Mouse (Mus musculus): ENCODE measurements around the gene Rpl19. TPM values are rescaled to one million over a fixed set of nuclear protein-coding genes. Genes with fewer than 3 reads are reported as not detected.

Gene Rpl19
- polyA plus RNA-seq, 1 experiment from 2014 or later, result 1,244 TPM

GRCm38 (mm10) chr11:98034840-98035239 is 8.3 kb downstream of the Rpl19 start:
- Histone ChIP-seq H3K9ac (ENCODE audit: low read length) (no peak overlapping the region), H3K27ac (replicated peaks; ENCODE audit: low read depth, low read length) (no peak overlapping the region), H3K4me1 (ENCODE audit: control insufficient read depth, insufficient read depth, low read length) (peaks cover 6% of the 10 kb centered on the region), H3K36me3 (ENCODE audit: control insufficient read depth, insufficient read depth, low read length) (peaks cover 6% of the 10 kb centered on the region), H3K9me3 (ENCODE audit: control insufficient read depth, low read length) (no peaks in the 10 kb centered on the region), H3K4me2 (ENCODE audit: low read depth, severe bottlenecking) (no peak overlapping the region), H3K27me3 (ENCODE audit: control insufficient read depth, insufficient read depth, low read length) (peaks cover 16% of the 10 kb centered on the region), H3K4me3 (ENCODE audit: low read depth, low read length) (no peak overlapping the region)
- WGBS, result 46% methylated on average over 4 of the region's 4 CpGs
- ATAC-seq (ENCODE audit: insufficient number of reproducible peaks, low FRiP score, low TSS enrichment, low read depth) (no peak), DNase-seq (ENCODE audit: low spot score) (peak; percentile 44)

GRCm38 (mm10) chr11:98035977-98036377 is 9.5 kb downstream of the Rpl19 start:
- WGBS, result under 1% methylated on average over 27 of the region's 27 CpGs
- Histone ChIP-seq H3K27me3 (ENCODE audit: control insufficient read depth, insufficient read depth, low read length) (peaks cover 16% of the 10 kb centered on the region), H3K36me3 (ENCODE audit: control insufficient read depth, insufficient read depth, low read length) (no peaks in the 10 kb centered on the region), H3K4me2 (ENCODE audit: low read depth, severe bottlenecking) (peak overlapping the region; percentile 70), H3K27ac (replicated peaks; ENCODE audit: low read depth, low read length) (no peak overlapping the region), H3K4me3 (ENCODE audit: low read depth, low read length) (peak overlapping the region; percentile 24), H3K4me1 (ENCODE audit: control insufficient read depth, insufficient read depth, low read length) (peaks cover 6% of the 10 kb centered on the region), H3K9me3 (ENCODE audit: control insufficient read depth, low read length) (no peaks in the 10 kb centered on the region), H3K9ac (ENCODE audit: low read length) (peak overlapping the region; percentile 43; the same call in 1 of the 2 replicates)
- DNase-seq (ENCODE audit: low spot score), result peak; percentile 58
- ATAC-seq (ENCODE audit: insufficient number of reproducible peaks, low FRiP score, low TSS enrichment, low read depth), result peak; percentile 36

GRCm38 (mm10) chr11:98037871-98038270 is 11.4 kb downstream of the Rpl19 start:
- H3K4me1 ChIP-seq (ENCODE audit: control insufficient read depth, insufficient read depth, low read length), result peaks cover 6% of the 10 kb centered on the region
- H3K36me3 ChIP-seq (ENCODE audit: control insufficient read depth, insufficient read depth, low read length), result no peaks in the 10 kb centered on the region
- peaks cover 16% of the 10 kb centered on the region for H3K27me3 ChIP-seq (ENCODE audit: control insufficient read depth, insufficient read depth, low read length)
- no peak overlapping the region for H3K4me2 ChIP-seq (ENCODE audit: low read depth, severe bottlenecking)
- no peak overlapping the region for H3K27ac ChIP-seq (replicated peaks; ENCODE audit: low read depth, low read length)
- H3K9me3 ChIP-seq (ENCODE audit: control insufficient read depth, low read length), result no peaks in the 10 kb centered on the region
- no peak for DNase-seq (ENCODE audit: low spot score)
- no peak for ATAC-seq (ENCODE audit: insufficient number of reproducible peaks, low FRiP score, low TSS enrichment, low read depth)
- H3K4me3 ChIP-seq (ENCODE audit: low read depth, low read length), result no peak overlapping the region
- 63% methylated on average over 14 of the region's 14 CpGs for WGBS
- no peak overlapping the region for H3K9ac ChIP-seq (ENCODE audit: low read length)

- Histone ChIP-seq H3K4me2 (ENCODE audit: low read depth, severe bottlenecking) (no peak overlapping the region), H3K9me3 (ENCODE audit: control insufficient read depth, low read length) (no peaks in the 10 kb centered on the region), H3K27me3 (ENCODE audit: control insufficient read depth, insufficient read depth, low read length) (peaks cover 13% of the 10 kb centered on the region), H3K27ac (replicated peaks; ENCODE audit: low read depth, low read length) (no peak overlapping the region), H3K4me1 (ENCODE audit: control insufficient read depth, insufficient read depth, low read length) (no peaks in the 10 kb centered on the region; the same call in none of the 2 replicates), H3K4me3 (ENCODE audit: low read depth, low read length) (no peak overlapping the region), H3K36me3 (ENCODE audit: control insufficient read depth, insufficient read depth, low read length) (no peaks in the 10 kb centered on the region), H3K9ac (ENCODE audit: low read length) (no peak overlapping the region)
- ATAC-seq (ENCODE audit: insufficient number of reproducible peaks, low FRiP score, low TSS enrichment, low read depth) (no peak), DNase-seq (ENCODE audit: low spot score) (no peak)
- 63% methylated on average over 8 of the region's 8 CpGs for WGBS
Observed at GRCm38 (mm10) chr11:98040975-98041374, 14.5 kb downstream of the Rpl19 start.

- Histone ChIP-seq H3K9me3 (ENCODE audit: control insufficient read depth, low read length) (no peaks in the 10 kb centered on the region), H3K4me1 (ENCODE audit: control insufficient read depth, insufficient read depth, low read length) (no peaks in the 10 kb centered on the region), H3K4me2 (ENCODE audit: low read depth, severe bottlenecking) (no peak overlapping the region), H3K36me3 (ENCODE audit: control insufficient read depth, insufficient read depth, low read length) (no peaks in the 10 kb centered on the region), H3K27ac (replicated peaks; ENCODE audit: low read depth, low read length) (no peak overlapping the region), H3K27me3 (ENCODE audit: control insufficient read depth, insufficient read depth, low read length) (peaks cover 1% of the 10 kb centered on the region; the same call in 1 of the 2 replicates), H3K9ac (ENCODE audit: low read length) (no peak overlapping the region), H3K4me3 (ENCODE audit: low read depth, low read length) (no peak overlapping the region)
- 85% methylated on average over 6 of the region's 6 CpGs for WGBS
- ATAC-seq (ENCODE audit: insufficient number of reproducible peaks, low FRiP score, low TSS enrichment, low read depth) (no peak), DNase-seq (ENCODE audit: low spot score) (no peak)
Observed at GRCm38 (mm10) chr11:98042741-98043140, 16.2 kb downstream of the Rpl19 start.

GRCm38 (mm10) chr11:98044074-98044473 is 17.6 kb downstream of the Rpl19 start:
- H3K4me3 ChIP-seq (ENCODE audit: low read depth, low read length), result no peak overlapping the region
- 75% methylated on average over 5 of the region's 5 CpGs for WGBS
- H3K27ac ChIP-seq (replicated peaks; ENCODE audit: low read depth, low read length), result no peak overlapping the region
- H3K27me3 ChIP-seq (ENCODE audit: control insufficient read depth, insufficient read depth, low read length), result no peaks in the 10 kb centered on the region
- H3K4me1 ChIP-seq (ENCODE audit: control insufficient read depth, insufficient read depth, low read length), result no peaks in the 10 kb centered on the region
- H3K9ac ChIP-seq (ENCODE audit: low read length), result no peak overlapping the region
- ATAC-seq (ENCODE audit: insufficient number of reproducible peaks, low FRiP score, low TSS enrichment, low read depth) (no peak), DNase-seq (ENCODE audit: low spot score) (no peak)
- no peak overlapping the region for H3K4me2 ChIP-seq (ENCODE audit: low read depth, severe bottlenecking)
- H3K9me3 ChIP-seq (ENCODE audit: control insufficient read depth, low read length), result no peaks in the 10 kb centered on the region
- no peaks in the 10 kb centered on the region for H3K36me3 ChIP-seq (ENCODE audit: control insufficient read depth, insufficient read depth, low read length)

- no peak for DNase-seq (ENCODE audit: low spot score)
- 71% methylated on average over 4 of the region's 4 CpGs for WGBS
- Histone ChIP-seq H3K4me3 (ENCODE audit: low read depth, low read length) (no peak overlapping the region), H3K9ac (ENCODE audit: low read length) (no peak overlapping the region), H3K4me1 (ENCODE audit: control insufficient read depth, insufficient read depth, low read length) (no peaks in the 10 kb centered on the region), H3K4me2 (ENCODE audit: low read depth, severe bottlenecking) (no peak overlapping the region), H3K27ac (replicated peaks; ENCODE audit: low read depth, low read length) (no peak overlapping the region), H3K27me3 (ENCODE audit: control insufficient read depth, insufficient read depth, low read length) (peaks cover 6% of the 10 kb centered on the region), H3K36me3 (ENCODE audit: control insufficient read depth, insufficient read depth, low read length) (no peaks in the 10 kb centered on the region), H3K9me3 (ENCODE audit: control insufficient read depth, low read length) (no peaks in the 10 kb centered on the region)
- ATAC-seq (ENCODE audit: insufficient number of reproducible peaks, low FRiP score, low TSS enrichment, low read depth), result no peak
Observed at GRCm38 (mm10) chr11:98045596-98045995, 19.1 kb downstream of the Rpl19 start.

GRCm38 (mm10) chr11:98046466-98046865 is 20.0 kb downstream of the Rpl19 start:
- ATAC-seq (ENCODE audit: insufficient number of reproducible peaks, low FRiP score, low TSS enrichment, low read depth) (no peak), DNase-seq (ENCODE audit: low spot score) (no peak)
- H3K4me3 ChIP-seq (ENCODE audit: low read depth, low read length), result no peak overlapping the region
- no peak overlapping the region for H3K9ac ChIP-seq (ENCODE audit: low read length)
- H3K4me2 ChIP-seq (ENCODE audit: low read depth, severe bottlenecking), result no peak overlapping the region
- H3K27ac ChIP-seq (replicated peaks; ENCODE audit: low read depth, low read length), result no peak overlapping the region
- H3K36me3 ChIP-seq (ENCODE audit: control insufficient read depth, insufficient read depth, low read length), result no peaks in the 10 kb centered on the region
- peaks cover 15% of the 10 kb centered on the region for H3K27me3 ChIP-seq (ENCODE audit: control insufficient read depth, insufficient read depth, low read length)
- H3K9me3 ChIP-seq (ENCODE audit: control insufficient read depth, low read length), result no peaks in the 10 kb centered on the region
- WGBS, result 73% methylated on average over 1 of the region's 1 CpGs
- no peaks in the 10 kb centered on the region for H3K4me1 ChIP-seq (ENCODE audit: control insufficient read depth, insufficient read depth, low read length)

GRCm38 (mm10) chr11:98047745-98048144 is 21.2 kb downstream of the Rpl19 start:
- DNase-seq (ENCODE audit: low spot score) (no peak), ATAC-seq (ENCODE audit: insufficient number of reproducible peaks, low FRiP score, low TSS enrichment, low read depth) (no peak)
- 86% methylated on average over 4 of the region's 4 CpGs for WGBS
- H3K9ac ChIP-seq (ENCODE audit: low read length), result no peak overlapping the region
- no peak overlapping the region for H3K4me2 ChIP-seq (ENCODE audit: low read depth, severe bottlenecking)
- no peaks in the 10 kb centered on the region for H3K36me3 ChIP-seq (ENCODE audit: control insufficient read depth, insufficient read depth, low read length)
- peaks cover 28% of the 10 kb centered on the region for H3K27me3 ChIP-seq (ENCODE audit: control insufficient read depth, insufficient read depth, low read length)
- H3K27ac ChIP-seq (replicated peaks; ENCODE audit: low read depth, low read length), result no peak overlapping the region
- no peaks in the 10 kb centered on the region for H3K9me3 ChIP-seq (ENCODE audit: control insufficient read depth, low read length)
- no peak overlapping the region for H3K4me3 ChIP-seq (ENCODE audit: low read depth, low read length)
- no peaks in the 10 kb centered on the region for H3K4me1 ChIP-seq (ENCODE audit: control insufficient read depth, insufficient read depth, low read length)

Measured in limb, embryonic 11.5 days (tissue).